Mouse (Mus musculus): ENCODE results near the gene Cend1. TPM values are rescaled to one million over a fixed set of nuclear protein-coding genes. Genes with fewer than 3 reads are reported as not detected.

Cend1 gene
- polyA plus RNA-seq, 1 experiment from 2014 or later, result 0.25 TPM

DNA sequence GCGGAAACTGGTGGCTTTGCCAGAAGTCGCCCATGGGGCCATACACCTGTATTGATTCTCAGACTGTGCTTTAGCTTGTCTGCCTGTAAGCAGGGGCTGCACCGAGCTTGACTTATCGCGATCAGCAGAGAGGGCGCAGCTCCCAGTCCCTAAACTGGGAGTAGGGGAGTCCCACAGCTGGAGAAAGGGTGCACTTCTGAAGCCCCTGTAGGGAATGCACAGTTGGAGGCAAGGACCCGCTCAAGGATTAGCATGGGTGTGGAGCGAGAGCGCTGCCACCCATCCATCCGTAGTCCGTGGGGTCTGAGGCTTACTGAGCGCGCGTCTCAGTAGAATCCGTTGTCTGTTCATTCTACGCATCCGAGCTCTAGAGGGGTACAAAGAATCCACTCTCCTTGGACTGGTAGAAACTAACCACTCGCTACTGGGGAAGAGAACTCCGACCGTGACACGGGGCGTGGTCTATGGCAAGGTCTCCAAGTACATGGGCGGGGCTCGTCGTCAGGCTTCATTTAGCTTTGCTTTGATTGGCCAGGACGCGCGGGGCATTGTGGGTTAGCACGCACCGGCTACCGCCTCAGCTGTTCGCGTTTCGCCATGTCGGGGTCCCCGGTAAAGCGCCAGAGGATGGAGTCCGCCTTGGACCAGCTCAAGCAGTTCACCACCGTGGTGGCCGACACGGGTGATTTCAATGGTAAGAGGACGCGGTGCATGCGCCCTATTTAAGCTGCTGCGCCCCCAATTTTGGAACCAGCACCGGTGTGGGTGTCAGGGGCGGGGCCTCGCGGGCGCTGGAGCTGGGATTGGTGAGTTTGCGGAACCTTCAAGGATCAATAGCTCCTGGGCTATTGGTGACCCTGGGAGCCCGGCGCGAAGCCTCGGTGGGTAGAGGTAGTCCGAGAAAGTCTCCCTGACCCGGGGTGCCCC is 37.4 kb downstream of the Cend1 start, which contains the start of gene Taldo1:
Gene Taldo1, plus strand, starts transcription at position 575 of the 927 bp plus-strand sequence.
- H3K27ac ChIP-seq (ENCODE audit: low read length), result peak within 1 kb of the TSS; percentile 75
- peaks cover 8% of the 10 kb centered on the region; the same call in 1 of the 2 replicates for H3K4me1 ChIP-seq (ENCODE audit: insufficient read depth, low read depth, low read length)
- H3K9ac ChIP-seq (replicated peaks; ENCODE audit: low read depth), result peak within 1 kb of the TSS; percentile 54
- 0 out of 2 replicates have a peak, but pooled peaks cover 9% of the 10 kb centered on the region for H3K36me3 ChIP-seq (ENCODE audit: insufficient read depth, low read length)
- TF ChIP-seq CTCF (IDR thresholded peaks at IDR 0.05), result no peak
- no peak for TF ChIP-seq EP300 (IDR thresholded peaks at IDR 0.05)
- DNase-seq (ENCODE audit: low spot score), result peak; percentile 98
- H3K4me2 ChIP-seq (replicated peaks; ENCODE audit: low read depth, low read length), result peak within 1 kb of the TSS; percentile 87
- H3K4me3 ChIP-seq (ENCODE audit: low read depth, low read length), result peak within 1 kb of the TSS; percentile 63
- ATAC-seq, result peak; percentile 97
- no peaks in the 10 kb centered on the region for H3K27me3 ChIP-seq (replicated peaks; ENCODE audit: insufficient read depth, low read length)
- H3K9me3 ChIP-seq (ENCODE audit: low read length), result no peaks in the 10 kb centered on the region
- under 1% methylated on average over 57 of the region's 57 CpGs for WGBS

DNA sequence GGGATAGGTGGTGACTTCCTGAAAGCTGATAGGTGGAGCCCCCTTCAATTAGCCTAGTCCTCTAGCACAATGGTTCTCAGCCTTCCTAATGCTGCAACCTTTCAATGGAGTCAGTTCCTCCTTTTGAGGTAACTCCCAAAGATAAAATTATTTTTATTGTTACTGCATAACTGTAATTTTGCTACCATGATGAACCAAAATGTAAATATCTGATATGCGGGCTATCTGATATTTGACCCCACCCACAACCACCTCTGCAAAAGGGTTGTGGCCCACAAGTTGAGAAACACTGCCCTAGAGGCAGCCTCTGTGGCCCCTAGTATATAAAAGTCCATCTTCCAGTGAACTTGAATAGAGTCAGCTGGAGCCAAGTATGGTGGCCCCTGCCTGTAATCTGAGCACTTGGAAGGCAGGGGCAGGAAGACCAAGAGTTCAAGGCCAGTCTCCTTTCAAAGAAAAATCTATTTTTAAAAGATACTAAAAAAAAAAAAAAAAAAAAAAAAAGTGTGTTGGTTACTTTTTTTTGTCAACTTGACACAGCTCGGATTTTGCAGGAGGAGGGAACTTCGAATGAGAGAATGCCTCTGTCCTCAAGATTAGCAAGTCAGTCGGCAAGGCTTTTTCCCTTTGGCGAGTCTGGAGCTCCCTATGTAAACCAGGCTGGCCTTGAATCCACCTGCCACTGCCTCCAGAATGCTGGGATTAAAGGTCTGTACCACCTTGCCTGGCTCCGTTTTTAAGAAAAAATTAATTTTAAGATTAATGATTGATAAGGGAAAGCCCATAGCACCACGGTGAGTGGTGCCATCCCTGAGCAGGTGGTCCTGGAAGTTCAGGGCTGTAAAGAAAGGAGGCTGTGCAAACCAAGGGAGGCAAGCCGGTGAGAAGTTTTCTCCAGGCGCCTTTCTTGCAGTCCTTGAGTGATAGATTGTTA is 38.7 kb downstream of the Cend1 start:
- no peak for ATAC-seq
- H3K27me3 ChIP-seq (replicated peaks; ENCODE audit: insufficient read depth, low read length), result no peaks in the 10 kb centered on the region
- WGBS, result 47% methylated on average over 9 of the region's 9 CpGs
- H3K4me2 ChIP-seq (replicated peaks; ENCODE audit: low read depth, low read length), result no peak overlapping the region
- TF ChIP-seq CTCF (IDR thresholded peaks at IDR 0.05), result no peak
- TF ChIP-seq EP300 (IDR thresholded peaks at IDR 0.05), result no peak
- no peak overlapping the region for H3K27ac ChIP-seq (ENCODE audit: low read length)
- H3K4me3 ChIP-seq (ENCODE audit: low read depth, low read length), result no peak overlapping the region
- H3K4me1 ChIP-seq (ENCODE audit: insufficient read depth, low read depth, low read length), result peaks cover 8% of the 10 kb centered on the region; the same call in 1 of the 2 replicates
- no peak overlapping the region for H3K9ac ChIP-seq (replicated peaks; ENCODE audit: low read depth)
- H3K9me3 ChIP-seq (ENCODE audit: low read length), result no peaks in the 10 kb centered on the region
- no peak for DNase-seq (ENCODE audit: low spot score)
- H3K36me3 ChIP-seq (ENCODE audit: insufficient read depth, low read length), result no peaks in the 10 kb centered on the region

DNA sequence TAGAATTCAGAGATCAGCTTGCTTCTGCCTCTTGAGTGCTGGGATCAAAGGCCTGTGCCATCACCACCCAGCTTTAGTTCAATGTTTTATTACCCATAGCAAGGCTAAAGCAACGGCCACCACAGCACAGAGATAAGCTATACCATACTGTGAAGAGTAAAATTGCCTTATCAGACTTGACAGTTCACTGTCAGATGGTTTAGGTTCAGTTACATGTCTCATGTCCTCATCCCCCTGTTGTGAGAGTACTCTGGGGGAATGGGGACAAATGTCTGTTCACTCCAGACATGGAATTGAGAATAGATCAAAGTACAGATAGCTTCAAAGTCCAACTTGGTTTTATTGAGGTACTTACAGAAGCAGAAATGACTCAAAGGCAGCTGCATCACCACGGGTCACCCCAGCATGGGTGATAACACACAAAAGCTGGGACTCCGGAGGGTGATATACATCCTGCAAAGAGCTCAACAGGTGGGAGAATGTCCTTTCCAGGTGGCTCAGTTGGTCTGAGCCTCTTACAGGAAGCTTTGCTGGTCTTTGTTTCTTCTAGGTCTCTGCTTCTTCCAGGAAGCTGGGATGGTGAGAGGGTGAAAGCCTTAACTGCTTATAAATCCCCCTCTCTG is 40.7 kb downstream of the Cend1 start:
- no peak overlapping the region for H3K27ac ChIP-seq (ENCODE audit: low read length)
- no peak overlapping the region for H3K9ac ChIP-seq (replicated peaks; ENCODE audit: low read depth)
- no peak overlapping the region for H3K4me2 ChIP-seq (replicated peaks; ENCODE audit: low read depth, low read length)
- DNase-seq (ENCODE audit: low spot score) (no peak), ATAC-seq (no peak)
- H3K9me3 ChIP-seq (ENCODE audit: low read length), result no peaks in the 10 kb centered on the region
- H3K4me3 ChIP-seq (ENCODE audit: low read depth, low read length), result no peak overlapping the region
- WGBS, result 49% methylated on average over 3 of the region's 3 CpGs
- TF ChIP-seq EP300 (IDR thresholded peaks at IDR 0.05), result no peak
- TF ChIP-seq CTCF (IDR thresholded peaks at IDR 0.05), result no peak
- peaks cover 8% of the 10 kb centered on the region; the same call in 1 of the 2 replicates for H3K4me1 ChIP-seq (ENCODE audit: insufficient read depth, low read depth, low read length)
- H3K27me3 ChIP-seq (replicated peaks; ENCODE audit: insufficient read depth, low read length), result no peaks in the 10 kb centered on the region
- no peaks in the 10 kb centered on the region for H3K36me3 ChIP-seq (ENCODE audit: insufficient read depth, low read length)

DNA sequence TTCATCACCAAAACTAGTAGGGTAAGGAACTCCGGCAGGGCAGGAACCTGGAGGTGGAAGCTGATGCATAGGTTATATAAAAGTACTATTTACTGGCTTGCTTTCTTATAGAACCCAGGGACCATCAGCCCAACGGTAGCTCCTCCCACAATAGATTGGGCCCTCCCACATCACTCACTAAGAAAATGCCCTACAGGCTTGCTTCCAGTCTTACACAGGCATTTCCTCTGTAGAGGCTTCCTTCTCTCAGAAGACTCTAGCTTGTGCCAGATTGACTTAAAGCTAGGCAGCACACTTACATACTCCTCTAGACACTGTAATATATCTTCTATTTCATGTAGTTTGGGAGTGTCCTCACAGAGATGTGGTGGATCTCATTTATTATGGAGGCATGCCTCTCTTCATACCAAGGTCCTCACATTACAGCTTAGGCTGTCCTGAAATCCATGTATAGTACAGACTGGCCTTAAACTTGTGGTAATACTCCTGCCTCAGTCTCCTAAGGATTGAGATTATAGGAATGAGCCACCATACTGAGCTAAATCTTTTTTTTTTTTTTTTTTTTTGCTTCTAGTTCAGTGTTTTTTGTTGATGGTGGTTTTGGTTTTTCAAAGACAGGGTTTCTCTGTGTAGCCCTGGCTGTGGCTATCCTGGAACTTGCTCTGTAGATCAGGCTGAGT is 41.3 kb downstream of the Cend1 start:
- Histone ChIP-seq H3K9me3 (ENCODE audit: low read length) (no peaks in the 10 kb centered on the region), H3K9ac (replicated peaks; ENCODE audit: low read depth) (no peak overlapping the region), H3K4me2 (replicated peaks; ENCODE audit: low read depth, low read length) (no peak overlapping the region), H3K36me3 (ENCODE audit: insufficient read depth, low read length) (no peaks in the 10 kb centered on the region), H3K4me3 (ENCODE audit: low read depth, low read length) (no peak overlapping the region), H3K27me3 (replicated peaks; ENCODE audit: insufficient read depth, low read length) (no peaks in the 10 kb centered on the region), H3K27ac (ENCODE audit: low read length) (no peak overlapping the region), H3K4me1 (ENCODE audit: insufficient read depth, low read depth, low read length) (peaks cover 8% of the 10 kb centered on the region; the same call in 1 of the 2 replicates)
- no peak for DNase-seq (ENCODE audit: low spot score)
- no peak for ATAC-seq
- 45% methylated on average over 2 of the region's 2 CpGs for WGBS
- TF ChIP-seq CTCF (IDR thresholded peaks at IDR 0.05), result no peak
- no peak for TF ChIP-seq EP300 (IDR thresholded peaks at IDR 0.05)

DNA sequence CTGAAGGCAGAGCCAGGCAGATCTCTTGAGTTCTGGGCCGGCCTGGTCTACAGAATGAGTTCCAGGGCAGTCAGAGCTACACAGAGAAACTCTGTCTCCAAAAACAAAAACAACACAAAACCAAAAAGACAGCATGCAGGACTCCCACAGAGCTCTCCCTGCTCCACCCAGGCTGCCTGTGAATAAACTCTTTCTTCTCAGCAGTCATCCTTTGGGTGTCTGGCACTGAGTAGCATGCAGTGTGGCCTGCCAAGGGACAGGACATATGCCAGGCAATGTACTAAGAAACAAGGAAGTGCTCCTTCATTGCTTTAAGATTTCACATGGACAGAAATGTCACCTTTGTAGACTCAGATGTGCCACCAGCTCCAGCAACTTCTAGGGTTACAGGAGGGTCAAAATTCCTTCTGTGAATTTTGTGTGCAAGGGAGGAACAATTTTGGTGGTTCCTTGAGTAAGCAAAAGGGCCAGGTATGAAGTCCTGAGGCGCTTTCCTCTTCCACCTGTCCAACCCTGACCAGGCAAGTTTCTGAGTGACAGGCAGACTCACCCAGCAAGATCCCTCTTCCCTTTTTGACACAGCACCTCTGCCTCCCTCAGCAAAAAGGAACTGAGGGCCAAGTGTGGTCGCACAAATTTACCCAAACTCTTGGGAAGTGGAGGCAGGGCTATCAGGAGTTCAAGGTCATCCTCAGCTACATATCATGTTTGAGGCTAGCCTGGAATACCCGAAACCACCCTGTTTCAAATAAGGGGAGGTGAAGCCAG is 48.0 kb downstream of the Cend1 start:
- DNase-seq (ENCODE audit: low spot score) (no peak), ATAC-seq (no peak)
- no peak overlapping the region for H3K4me2 ChIP-seq (replicated peaks; ENCODE audit: low read depth, low read length)
- H3K4me3 ChIP-seq (ENCODE audit: low read depth, low read length), result no peak overlapping the region
- no peak for TF ChIP-seq CTCF (IDR thresholded peaks at IDR 0.05)
- no peak for TF ChIP-seq EP300 (IDR thresholded peaks at IDR 0.05)
- no peak overlapping the region for H3K27ac ChIP-seq (ENCODE audit: low read length)
- no peaks in the 10 kb centered on the region for H3K4me1 ChIP-seq (ENCODE audit: insufficient read depth, low read depth, low read length)
- no peaks in the 10 kb centered on the region for H3K36me3 ChIP-seq (ENCODE audit: insufficient read depth, low read length)
- H3K9me3 ChIP-seq (ENCODE audit: low read length), result no peaks in the 10 kb centered on the region
- H3K27me3 ChIP-seq (replicated peaks; ENCODE audit: insufficient read depth, low read length), result no peaks in the 10 kb centered on the region
- WGBS, result 68% methylated on average over 4 of the region's 4 CpGs
- H3K9ac ChIP-seq (replicated peaks; ENCODE audit: low read depth), result no peak overlapping the region
